Mouse (Mus musculus) liver, embryonic 16.5 days (tissue): Measurements from ENCODE around the gene Slc5a1. TPM values are rescaled to one million over a fixed set of nuclear protein-coding genes. Genes with fewer than 3 reads are reported as not detected.

Source experiments
- polyA plus RNA-seq: library from polyadenylated mRNA; unstranded; fragments of >200 nt; fragmentation: Nextera tagmentation; extraction: Ambion mirVana; gene quantifications from 2 replicates; pipeline ENCODE4 v1.2.1, GENCODE M21; 2015

Slc5a1 gene
- polyA plus RNA-seq, 1 experiment from 2014 or later = 0.74 TPM

Other genes with a start within 250 kb of the Slc5a1 start
- 6.2 and 8.0 TPM in 2 replicates for gene Prr14l, start 250.0 kb upstream of the Slc5a1 start, polyA plus RNA-seq
- gene Depdc5, start 240.5 kb upstream of the Slc5a1 start, polyA plus RNA-seq = 8.0 and 8.6 TPM in 2 replicates
- 170 and 188 TPM in 2 replicates for gene Ywhah, start 85.4 kb upstream of the Slc5a1 start, polyA plus RNA-seq
- gene Spon2, start 114.2 kb downstream of the Slc5a1 start, polyA plus RNA-seq = 24.9 and 31.0 TPM in 2 replicates
- 159 and 168 TPM in 2 replicates for gene Ctbp1, start 170.8 kb downstream of the Slc5a1 start, polyA plus RNA-seq
- gene Maea, start 231.3 kb downstream of the Slc5a1 start, polyA plus RNA-seq = 46.2 and 49.6 TPM in 2 replicates